Mouse (Mus musculus): ENCODE measurements at regions not wholly inside any gene's neighbourhood (a gene's known extent, or its start where the extent isn't known, plus 50 kb on each side); places are given as distances from the start of the nearest gene placed in this dataset.

- TF ChIP-seq POLR2A (IDR thresholded peaks at IDR 0.05; ENCODE audit: low read depth, low read length) (no peak), CTCF (conservative IDR thresholded peaks at IDR 0.05; ENCODE audit: insufficient read depth, insufficient read length, low read depth, low read length) (no peak)
Measured at GRCm38 (mm10) chr6:103944361-103944760, 434.0 kb downstream of the Chl1 start.
